Mouse (Mus musculus): ENCODE measurements around the gene Wwox.

DNA sequence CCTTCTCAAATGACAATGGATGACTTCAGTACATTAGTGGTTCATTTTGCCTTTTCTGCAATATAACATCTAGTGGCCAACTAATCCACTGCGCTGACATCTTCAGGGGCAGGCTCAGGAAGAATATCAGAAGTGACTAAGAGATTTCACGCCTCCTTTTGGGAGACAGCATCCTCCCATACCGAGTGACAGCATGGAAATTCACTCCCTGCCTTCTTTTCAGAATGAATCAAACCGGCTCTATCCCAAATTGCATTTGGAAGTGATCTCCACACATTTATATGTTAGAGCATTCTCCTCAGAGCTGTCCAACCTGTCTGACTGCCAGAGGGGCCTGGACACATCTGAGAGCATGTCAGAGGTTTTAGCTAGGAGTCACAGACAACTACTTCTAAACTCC is 940.6 kb downstream of the Wwox start:
- TF ChIP-seq HCFC1 (IDR thresholded peaks at IDR 0.05; ENCODE audit: low read depth, low read length) (no peak), MAZ (IDR thresholded peaks at IDR 0.05; ENCODE audit: low read depth, low read length) (no peak), MEF2A (IDR thresholded peaks at IDR 0.05; ENCODE audit: extremely low read depth, insufficient replicate concordance, low read depth, low read length, poor library complexity, severe bottlenecking) (no peak), UBTF (IDR thresholded peaks at IDR 0.05; ENCODE audit: borderline replicate concordance, insufficient read depth, low read depth, low read length) (no peak), USF1 (IDR thresholded peaks at IDR 0.05; ENCODE audit: low read depth, low read length) (no peak), SIN3A (IDR thresholded peaks at IDR 0.05; ENCODE audit: low read length) (no peak), TCF12 (IDR thresholded peaks at IDR 0.05; ENCODE audit: low read depth, low read length) (no peak), RAD21 (IDR thresholded peaks at IDR 0.05; ENCODE audit: low read depth, low read length) (no peak)
